Mouse (Mus musculus) heart, adult 8-10 months (tissue): ENCODE measurements around the gene Adarb2. TPM values are rescaled to one million over a fixed set of nuclear protein-coding genes. Genes with fewer than 3 reads are reported as not detected.
A peak's percentile ranks its signal among the peaks of the same experiment; 100 is the strongest.

Experiments
- DNase-seq: peaks from one replicate; pipeline ENCODE4 v3.0.0; 2022; ENCODE audit warnings: low spot score
- total RNA-seq, 4 experiments: library from RNA; stranded (reverse); gene quantifications; 2 replicates each; pipeline ENCODE4 v1.2.4; 2022

The Adarb2 gene
- total RNA-seq, 4 experiments from 2014 or later, result 0.06 TPM; not detected in 3

GRCm38 (mm10) chr13:8484592-8485272, 282.1 kb downstream of the Adarb2 start:
- peak; percentile 12 for DNase-seq

- no peak for DNase-seq
These were observed 285.2 kb downstream of the Adarb2 start for GRCm38 (mm10) chr13:8487756-8488434.

GRCm38 (mm10) chr13:8493363-8493762, 290.7 kb downstream of the Adarb2 start:
- DNase-seq, result no peak

GRCm38 (mm10) chr13:8499551-8499950, 296.9 kb downstream of the Adarb2 start:
- no peak for DNase-seq

- no peak for DNase-seq
These were observed 308.6 kb downstream of the Adarb2 start for GRCm38 (mm10) chr13:8511069-8511817.

- no peak for DNase-seq
These were observed 313.5 kb downstream of the Adarb2 start for GRCm38 (mm10) chr13:8515979-8516715.

- no peak for DNase-seq
These were observed 316.5 kb downstream of the Adarb2 start for GRCm38 (mm10) chr13:8519204-8519603.

- DNase-seq, result no peak
These were observed 323.3 kb downstream of the Adarb2 start for GRCm38 (mm10) chr13:8525748-8526631.

- no peak for DNase-seq
These were observed 331.8 kb downstream of the Adarb2 start for GRCm38 (mm10) chr13:8534265-8535113.

- DNase-seq, result no peak
These were observed 335.8 kb downstream of the Adarb2 start for GRCm38 (mm10) chr13:8538481-8538880.

GRCm38 (mm10) chr13:8538896-8539295, 336.2 kb downstream of the Adarb2 start:
- DNase-seq, result no peak

GRCm38 (mm10) chr13:8542684-8543083, 340.0 kb downstream of the Adarb2 start:
- no peak for DNase-seq

GRCm38 (mm10) chr13:8552242-8552641, 349.6 kb downstream of the Adarb2 start:
- no peak for DNase-seq

- no peak for DNase-seq
These were observed 355.1 kb downstream of the Adarb2 start for GRCm38 (mm10) chr13:8557784-8558183.

GRCm38 (mm10) chr13:8560485-8560884, 357.8 kb downstream of the Adarb2 start:
- DNase-seq, result no peak

- no peak for DNase-seq
These were observed 360.5 kb downstream of the Adarb2 start for GRCm38 (mm10) chr13:8563161-8563560.

- DNase-seq, result no peak
These were observed 364.7 kb downstream of the Adarb2 start for GRCm38 (mm10) chr13:8567111-8568026.

GRCm38 (mm10) chr13:8570269-8570668, 367.6 kb downstream of the Adarb2 start:
- no peak for DNase-seq

GRCm38 (mm10) chr13:8573908-8574307, 371.2 kb downstream of the Adarb2 start:
- no peak for DNase-seq
